Mouse (Mus musculus): ENCODE results near the gene Rpl5.

The Rpl5 gene

GRCm38 (mm10) chr5:107900206-107901013, at the start of gene Rpl5:
Gene Rpl5 (plus strand): TSS chr5:107900502.
- peak; percentile 93 to 97 for DNase-seq (ENCODE audit: low spot score in 2 of 2)

- DNase-seq (ENCODE audit: low spot score in 2 of 2) = no peak
Measured at GRCm38 (mm10) chr5:107853807-107854206, 46.5 kb upstream of the Rpl5 start.

GRCm38 (mm10) chr5:107854556-107854955, 45.7 kb upstream of the Rpl5 start:
- no peak for DNase-seq (ENCODE audit: low spot score in 2 of 2)

- no peak for DNase-seq (ENCODE audit: low spot score in 2 of 2)
Measured at GRCm38 (mm10) chr5:107855546-107855945, 44.8 kb upstream of the Rpl5 start.

GRCm38 (mm10) chr5:107858963-107859362, 41.3 kb upstream of the Rpl5 start:
- no peak for DNase-seq (ENCODE audit: low spot score in 2 of 2)

- no peak for DNase-seq (ENCODE audit: low spot score in 2 of 2)
Measured at GRCm38 (mm10) chr5:107863971-107864370, 36.3 kb upstream of the Rpl5 start.

- peak in 1 of 2 experiments; percentile 13 for DNase-seq (ENCODE audit: low spot score in 2 of 2)
Measured at GRCm38 (mm10) chr5:107866127-107867126, 33.9 kb upstream of the Rpl5 start.

- DNase-seq (ENCODE audit: low spot score in 2 of 2) = peak; percentile 49 to 62
Measured at GRCm38 (mm10) chr5:107867970-107868904, 32.1 kb upstream of the Rpl5 start.

GRCm38 (mm10) chr5:107868905-107869424, 31.3 kb upstream of the Rpl5 start:
- peak; percentile 63 to 71 for DNase-seq (ENCODE audit: low spot score in 2 of 2)

- DNase-seq (ENCODE audit: low spot score in 2 of 2) = no peak
Measured at GRCm38 (mm10) chr5:107869701-107870100, 30.6 kb upstream of the Rpl5 start.

GRCm38 (mm10) chr5:107873330-107873729, 27.0 kb upstream of the Rpl5 start:
- DNase-seq (ENCODE audit: low spot score in 2 of 2) = no peak

GRCm38 (mm10) chr5:107873886-107874302, 26.4 kb upstream of the Rpl5 start:
- DNase-seq (ENCODE audit: low spot score in 2 of 2) = no peak

- no peak for DNase-seq (ENCODE audit: low spot score in 2 of 2)
Measured at GRCm38 (mm10) chr5:107874561-107875260, 25.6 kb upstream of the Rpl5 start, which contains the start of gene Evi5. Gene Evi5 (minus strand): TSS chr5:107875107.

GRCm38 (mm10) chr5:107875261-107875611, 25.1 kb upstream of the Rpl5 start:
- DNase-seq (ENCODE audit: low spot score in 2 of 2) = no peak

GRCm38 (mm10) chr5:107877053-107877452, 23.2 kb upstream of the Rpl5 start:
- no peak for DNase-seq (ENCODE audit: low spot score in 2 of 2)

GRCm38 (mm10) chr5:107880710-107881109, 19.6 kb upstream of the Rpl5 start:
- DNase-seq (ENCODE audit: low spot score in 2 of 2) = no peak

GRCm38 (mm10) chr5:107889994-107890888, 10.1 kb upstream of the Rpl5 start:
- no peak for DNase-seq (ENCODE audit: low spot score in 2 of 2)

- peak in 1 of 2 experiments; percentile 20 for DNase-seq (ENCODE audit: low spot score in 2 of 2)
Measured at GRCm38 (mm10) chr5:107891515-107891914, 8.8 kb upstream of the Rpl5 start.

- DNase-seq (ENCODE audit: low spot score in 2 of 2) = no peak
Measured at GRCm38 (mm10) chr5:107894676-107895075, 5.6 kb upstream of the Rpl5 start.
